Mouse (Mus musculus): ENCODE results near the gene Ubc. TPM values are rescaled to one million over a fixed set of nuclear protein-coding genes. Genes with fewer than 3 reads are reported as not detected.
"Not testable (repeated sequence)": the region's sequence is repeated elsewhere in the genome, so short reads cannot be mapped to it uniquely, and the experiment has no call there.

Ubc gene
- polyA plus RNA-seq (2012; ENCODE audit: insufficient read depth, insufficient read length, missing spikeins), result 808 and 810 TPM in 2 replicates

- no peak for TF ChIP-seq CTCF (IDR thresholded peaks at IDR 0.05; ENCODE audit: low read depth, low read length)
- TF ChIP-seq POLR2A (IDR thresholded peaks at IDR 0.05; ENCODE audit: borderline replicate concordance, low read depth, low read length), result peak; percentile 86; the same call in 1 of the 2 replicates
- Histone ChIP-seq H3K4me1 (ENCODE audit: control insufficient read depth, insufficient read depth, low read length) (peaks cover 21% of the 10 kb centered on the region), H3K27ac (ENCODE audit: insufficient read depth, low read depth, low read length) (peak within 1 kb of the TSS; percentile 98), H3K4me3 (ENCODE audit: insufficient read depth, low read length) (peak within 1 kb of the TSS; percentile 89)
These were observed at the start of gene Ubc for GRCm38 (mm10) chr5:125389579-125390441. Gene Ubc (minus strand): TSS chr5:125390202.

- H3K4me1 ChIP-seq (ENCODE audit: control insufficient read depth, insufficient read depth, low read length), result not testable (repeated sequence)
- peak overlapping the region; percentile 18; the same call in 1 of the 2 replicates for H3K4me3 ChIP-seq (ENCODE audit: insufficient read depth, low read length)
- peak overlapping the region; percentile 48 for H3K27ac ChIP-seq (ENCODE audit: insufficient read depth, low read depth, low read length)
These were observed 44.3 kb upstream of the Ubc start for GRCm38 (mm10) chr5:125434347-125434746.

GRCm38 (mm10) chr5:125433793-125434337 lies 43.9 kb upstream of the Ubc start, which contains the start of gene Dhx37:
Gene Dhx37 (minus strand): TSS chr5:125434121.
- TF ChIP-seq POLR2A (IDR thresholded peaks at IDR 0.05; ENCODE audit: borderline replicate concordance, low read depth, low read length), result 0 out of 2 replicates have a peak, but pooled peaks have one; percentile 22
- no peak for TF ChIP-seq CTCF (IDR thresholded peaks at IDR 0.05; ENCODE audit: low read depth, low read length)
- Histone ChIP-seq H3K27ac (ENCODE audit: insufficient read depth, low read depth, low read length) (peak within 1 kb of the TSS; percentile 48), H3K4me1 (ENCODE audit: control insufficient read depth, insufficient read depth, low read length) (peaks cover 10% of the 10 kb centered on the region)

GRCm38 (mm10) chr5:125432324-125432723 lies 42.3 kb upstream of the Ubc start:
- not testable (repeated sequence) for H3K4me1 ChIP-seq (ENCODE audit: control insufficient read depth, insufficient read depth, low read length); H3K27ac ChIP-seq (ENCODE audit: insufficient read depth, low read depth, low read length); H3K4me3 ChIP-seq (ENCODE audit: insufficient read depth, low read length)

More at GRCm38 (mm10) chr5:125433793-125434337, 43.9 kb upstream of the Ubc start, which contains the start of gene Dhx37:
- peak within 1 kb of the TSS; percentile 81 for H3K4me3 ChIP-seq (ENCODE audit: insufficient read depth, low read length)

GRCm38 (mm10) chr5:125426343-125426742 lies 36.3 kb upstream of the Ubc start:
- H3K27ac ChIP-seq (ENCODE audit: insufficient read depth, low read depth, low read length), result no peak overlapping the region
- H3K4me3 ChIP-seq (ENCODE audit: insufficient read depth, low read length), result no peak overlapping the region
- TF ChIP-seq CTCF (IDR thresholded peaks at IDR 0.05; ENCODE audit: low read depth, low read length) (no peak), POLR2A (IDR thresholded peaks at IDR 0.05; ENCODE audit: borderline replicate concordance, low read depth, low read length) (no peak)
- no peaks in the 10 kb centered on the region for H3K4me1 ChIP-seq (ENCODE audit: control insufficient read depth, insufficient read depth, low read length)

GRCm38 (mm10) chr5:125425698-125426276 lies 35.8 kb upstream of the Ubc start:
- Histone ChIP-seq H3K4me3 (ENCODE audit: insufficient read depth, low read length) (no peak overlapping the region), H3K27ac (ENCODE audit: insufficient read depth, low read depth, low read length) (no peak overlapping the region), H3K4me1 (ENCODE audit: control insufficient read depth, insufficient read depth, low read length) (no peaks in the 10 kb centered on the region)
- TF ChIP-seq POLR2A (IDR thresholded peaks at IDR 0.05; ENCODE audit: borderline replicate concordance, low read depth, low read length) (no peak), CTCF (IDR thresholded peaks at IDR 0.05; ENCODE audit: low read depth, low read length) (no peak)

- Histone ChIP-seq H3K4me3 (ENCODE audit: insufficient read depth, low read length) (no peak overlapping the region), H3K27ac (ENCODE audit: insufficient read depth, low read depth, low read length) (no peak overlapping the region), H3K4me1 (ENCODE audit: control insufficient read depth, insufficient read depth, low read length) (no peaks in the 10 kb centered on the region)
- no peak for TF ChIP-seq POLR2A (IDR thresholded peaks at IDR 0.05; ENCODE audit: borderline replicate concordance, low read depth, low read length)
- TF ChIP-seq CTCF (IDR thresholded peaks at IDR 0.05; ENCODE audit: low read depth, low read length), result no peak
These were observed 29.1 kb upstream of the Ubc start for GRCm38 (mm10) chr5:125419124-125419523.

- Histone ChIP-seq H3K4me3 (ENCODE audit: insufficient read depth, low read length) (no peak overlapping the region), H3K4me1 (ENCODE audit: control insufficient read depth, insufficient read depth, low read length) (no peaks in the 10 kb centered on the region), H3K27ac (ENCODE audit: insufficient read depth, low read depth, low read length) (no peak overlapping the region)
- no peak for TF ChIP-seq POLR2A (IDR thresholded peaks at IDR 0.05; ENCODE audit: borderline replicate concordance, low read depth, low read length)
- TF ChIP-seq CTCF (IDR thresholded peaks at IDR 0.05; ENCODE audit: low read depth, low read length), result no peak
These were observed 28.6 kb upstream of the Ubc start for GRCm38 (mm10) chr5:125418636-125419035.

GRCm38 (mm10) chr5:125416183-125416582 lies 26.2 kb upstream of the Ubc start:
- no peaks in the 10 kb centered on the region for H3K4me1 ChIP-seq (ENCODE audit: control insufficient read depth, insufficient read depth, low read length)
- TF ChIP-seq POLR2A (IDR thresholded peaks at IDR 0.05; ENCODE audit: borderline replicate concordance, low read depth, low read length) (no peak), CTCF (IDR thresholded peaks at IDR 0.05; ENCODE audit: low read depth, low read length) (no peak)
- H3K4me3 ChIP-seq (ENCODE audit: insufficient read depth, low read length), result no peak overlapping the region
- no peak overlapping the region for H3K27ac ChIP-seq (ENCODE audit: insufficient read depth, low read depth, low read length)

GRCm38 (mm10) chr5:125413763-125414162 lies 23.8 kb upstream of the Ubc start:
- Histone ChIP-seq H3K4me3 (ENCODE audit: insufficient read depth, low read length) (no peak overlapping the region), H3K27ac (ENCODE audit: insufficient read depth, low read depth, low read length) (no peak overlapping the region), H3K4me1 (ENCODE audit: control insufficient read depth, insufficient read depth, low read length) (no peaks in the 10 kb centered on the region)
- TF ChIP-seq POLR2A (IDR thresholded peaks at IDR 0.05; ENCODE audit: borderline replicate concordance, low read depth, low read length) (no peak), CTCF (IDR thresholded peaks at IDR 0.05; ENCODE audit: low read depth, low read length) (no peak)

GRCm38 (mm10) chr5:125412536-125412935 lies 22.5 kb upstream of the Ubc start:
- H3K4me3 ChIP-seq (ENCODE audit: insufficient read depth, low read length); H3K4me1 ChIP-seq (ENCODE audit: control insufficient read depth, insufficient read depth, low read length); H3K27ac ChIP-seq (ENCODE audit: insufficient read depth, low read depth, low read length): not testable (repeated sequence)
